Mouse (Mus musculus) urinary bladder, adult 18-20 months (tissue): Measurements from ENCODE around the gene Alg9.
A peak's percentile ranks its signal among the peaks of the same experiment; 100 is the strongest.

Source experiments
- DNase-seq, 2 experiments: peaks; one replicate each; pipeline ENCODE4 v3.0.0; 2022; ENCODE audit warnings: low spot score in 2 of 2, mixed read lengths in 2 of 2

Alg9 gene

DNA sequence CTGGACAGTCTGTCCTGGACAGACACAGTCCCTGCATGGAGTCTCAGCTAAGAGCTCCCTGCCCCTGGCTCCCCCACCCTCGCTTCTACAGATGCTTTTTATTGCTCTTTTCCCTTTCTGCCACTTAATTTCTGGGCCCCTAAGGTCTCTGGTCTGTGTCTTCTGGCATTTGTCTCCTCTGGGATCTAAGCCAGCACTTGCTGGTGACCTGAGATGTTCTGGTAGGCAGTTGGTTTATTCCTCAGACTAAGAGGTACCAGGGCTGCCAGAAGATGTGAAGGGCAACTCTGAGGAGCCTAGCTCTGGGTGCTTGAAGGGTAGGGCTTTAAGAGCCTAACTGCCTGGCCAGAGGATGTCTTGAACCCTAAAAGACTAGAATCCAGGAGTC, 110.8 kb downstream of the Alg9 start:
- no peak for DNase-seq

DNA sequence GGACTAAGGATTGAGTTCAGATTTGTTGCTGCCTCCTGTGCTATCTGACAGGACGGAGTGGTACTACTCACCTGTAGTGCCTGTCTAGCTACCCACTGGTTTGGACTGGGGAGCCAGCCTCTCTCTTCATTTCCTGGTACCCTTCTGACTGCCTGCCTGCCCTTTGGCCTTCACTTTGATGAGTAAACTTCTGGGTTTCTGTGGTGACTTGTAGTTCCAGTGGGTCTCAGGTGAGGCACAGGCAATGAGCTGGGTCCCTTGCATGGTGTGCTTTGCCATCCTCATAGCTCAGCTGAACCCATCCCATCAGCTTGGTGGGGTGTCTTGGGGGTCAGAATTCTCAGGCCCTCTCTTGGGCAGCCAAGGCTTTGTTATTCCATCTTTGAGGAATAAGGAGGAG, 112.1 kb downstream of the Alg9 start:
- DNase-seq = peak; percentile 45 to 46

DNA sequence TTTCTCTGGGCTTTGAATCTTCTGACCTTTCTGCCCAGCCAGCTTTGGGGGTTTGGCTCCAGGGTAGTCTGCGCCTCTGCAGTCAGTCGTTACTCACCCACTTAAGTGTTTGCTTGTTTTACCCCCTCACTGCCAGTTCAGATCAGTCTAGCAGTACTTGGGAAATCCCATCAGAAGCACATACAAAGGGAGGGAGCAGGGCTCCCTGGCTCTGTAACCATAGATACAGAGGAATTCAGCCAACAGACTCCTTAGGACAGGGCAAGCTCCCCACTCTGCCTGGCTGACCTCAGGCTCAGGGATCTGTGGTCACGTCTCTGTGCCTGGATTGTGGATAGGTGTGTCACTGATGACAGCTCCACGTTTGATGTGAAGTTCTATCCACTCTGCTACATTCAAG, 112.5 kb downstream of the Alg9 start:
- peak in 1 of 2 experiments; percentile 29 for DNase-seq

DNA sequence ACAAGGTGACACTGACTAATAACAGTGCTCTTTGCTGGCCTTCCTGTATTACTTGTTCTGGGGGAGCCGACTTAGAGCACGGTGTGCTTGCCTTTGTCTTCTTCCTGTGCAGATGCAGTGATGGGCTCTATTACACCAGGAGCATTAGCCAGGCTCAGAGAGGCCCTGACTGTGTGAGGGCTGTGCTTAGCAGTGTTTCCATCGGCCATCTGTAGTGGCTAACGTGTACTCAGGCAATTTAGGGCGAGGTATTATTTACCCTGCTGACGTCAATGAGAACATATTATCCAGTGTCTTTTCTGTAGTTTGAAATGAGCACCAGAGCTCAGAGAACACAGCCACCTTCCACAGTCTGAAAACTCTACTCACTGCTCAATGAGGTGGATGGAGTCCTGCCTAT, 114.4 kb downstream of the Alg9 start:
- DNase-seq = no peak

DNA sequence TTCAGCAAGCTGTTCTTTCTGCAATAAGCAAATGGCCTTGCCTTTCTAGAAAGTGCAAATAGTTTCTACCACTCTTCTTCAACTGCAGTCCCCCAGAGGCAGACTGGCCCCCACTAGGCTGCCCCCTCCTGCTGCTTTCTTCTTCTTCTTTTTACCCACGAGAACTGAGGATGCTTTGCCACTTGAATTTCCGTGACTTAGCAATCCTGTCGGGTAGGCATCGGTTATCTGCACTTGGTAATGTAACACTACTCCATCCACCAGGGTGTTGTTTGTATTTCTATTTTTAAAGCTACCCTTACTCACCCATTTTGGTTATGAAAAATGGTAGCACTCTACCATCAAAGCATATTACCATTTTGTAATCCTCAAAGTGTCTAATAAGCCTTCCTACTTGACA, 115.1 kb downstream of the Alg9 start:
- no peak for DNase-seq

DNA sequence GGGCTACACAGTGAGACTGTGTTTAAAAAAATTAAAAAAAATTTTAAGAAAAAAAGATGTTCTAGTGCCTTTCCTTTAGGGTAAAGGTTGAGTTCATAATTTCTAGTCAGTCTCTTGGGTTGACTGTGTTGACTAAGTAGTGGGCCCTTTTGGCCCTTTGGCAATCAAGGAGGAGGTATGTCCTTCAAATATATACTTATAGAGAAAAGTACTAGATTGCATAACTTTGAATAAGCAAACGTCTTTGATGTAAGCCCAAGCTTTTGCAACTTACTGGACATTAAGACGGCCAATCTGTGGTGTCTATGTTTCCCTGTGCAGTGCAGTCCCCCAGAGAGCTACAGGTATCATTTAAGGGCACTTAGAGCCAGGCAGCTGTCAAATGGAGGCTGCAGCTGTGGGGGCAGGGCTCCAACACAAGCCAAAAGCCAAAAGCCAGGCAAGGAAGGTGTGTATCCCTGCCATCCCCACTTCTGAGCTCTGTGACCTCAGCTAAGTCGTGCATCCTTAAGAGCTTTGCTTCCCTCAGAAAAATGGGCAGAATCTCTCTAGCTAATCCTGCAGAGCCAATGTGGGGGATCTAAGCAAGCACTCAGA, 115.8 kb downstream of the Alg9 start:
- no peak for DNase-seq
